Mouse (Mus musculus): Measurements from ENCODE around the gene Lix1l.
"Not testable (repeated sequence)": the region's sequence is repeated elsewhere in the genome, so short reads cannot be mapped to it uniquely, and the experiment has no call there.

The Lix1l gene

GRCm38 (mm10) chr3:96629729-96630600 lies 29.0 kb downstream of the Lix1l start, which contains the start of gene Rbm8a:
Gene Rbm8a (plus strand): TSS chr3:96629933.
- peak; percentile 91 to 93 for DNase-seq (ENCODE audit: low spot score in 2 of 2)

DNA sequence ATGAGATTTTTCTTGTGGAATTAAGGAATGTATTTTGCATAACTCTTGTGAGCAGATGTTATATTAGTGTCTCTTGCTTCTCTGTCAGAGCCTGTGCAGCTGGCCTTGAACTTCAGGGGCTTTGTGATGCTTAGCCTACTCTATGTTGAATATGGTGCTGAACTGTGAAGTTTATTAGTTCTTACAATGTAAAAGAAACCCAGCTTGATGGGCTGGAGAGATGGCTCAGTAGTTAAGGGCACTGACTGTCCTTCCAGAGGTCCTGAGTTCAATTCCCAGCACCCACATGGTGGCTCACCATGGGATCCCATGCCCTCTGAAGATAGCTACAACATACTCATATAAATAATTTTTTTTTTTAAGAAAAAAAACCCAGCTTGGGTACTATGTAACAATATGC lies 31.1 kb downstream of the Lix1l start:
- no peak for DNase-seq (ENCODE audit: low spot score in 2 of 2)

GRCm38 (mm10) chr3:96634015-96634414 lies 33.1 kb downstream of the Lix1l start:
- DNase-seq (ENCODE audit: low spot score in 2 of 2) = no peak

DNA sequence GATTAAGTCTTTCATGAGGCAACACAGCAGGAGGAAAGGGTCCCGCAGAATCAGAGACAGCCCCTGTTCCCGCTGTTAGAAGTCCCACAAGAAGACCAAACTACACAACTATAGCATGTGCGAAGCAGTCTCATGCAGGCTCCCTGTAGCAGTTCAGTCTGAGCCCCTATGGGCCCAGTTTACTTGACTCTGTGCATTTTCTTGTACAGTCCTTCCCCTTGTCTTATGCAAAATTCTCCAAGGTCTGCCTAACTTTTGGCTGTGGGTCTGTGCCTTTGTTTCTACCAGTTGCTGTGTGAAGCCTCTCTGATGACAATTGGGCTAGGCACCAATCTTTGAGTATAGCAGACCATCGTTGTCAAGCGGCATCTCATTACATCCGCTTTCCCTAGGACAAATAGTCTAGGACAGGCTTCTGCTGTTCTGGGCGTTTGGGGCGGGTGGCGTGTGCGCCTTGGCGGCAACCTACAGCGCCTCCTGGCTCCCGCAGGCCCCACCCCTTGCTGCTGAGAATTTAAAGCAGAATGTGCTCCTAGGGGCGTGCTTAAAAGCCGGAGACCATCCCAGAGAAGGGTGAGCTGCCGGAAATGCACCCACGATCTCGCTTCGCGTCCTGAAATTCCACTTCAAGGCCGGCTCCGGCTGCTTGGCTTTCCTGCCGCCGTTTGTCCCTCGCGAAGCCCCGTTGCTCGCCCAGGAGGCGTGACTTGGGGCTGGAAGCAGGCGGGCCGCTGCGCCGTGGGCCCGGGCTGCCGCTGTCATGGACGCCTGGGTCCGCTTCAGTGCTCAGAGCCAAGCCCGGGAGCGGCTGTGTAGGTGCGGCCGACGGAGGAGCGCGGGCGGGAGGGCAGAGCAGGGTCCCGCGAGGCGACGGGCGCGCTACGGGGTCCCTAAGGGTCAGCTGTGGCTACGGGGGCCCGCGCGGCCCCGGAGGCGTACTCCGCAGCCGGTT lies 34.3 kb downstream of the Lix1l start, which contains the start of the genes Pex11b and Gm42957:
TSS of gene Pex11b (plus strand) at position 449 of the 952 bp plus-strand sequence.
TSS of gene Gm42957 (plus strand) at position 547 of the 952 bp plus-strand sequence.
- DNase-seq (ENCODE audit: low spot score in 2 of 2) = peak; percentile 72 to 76

GRCm38 (mm10) chr3:96635906-96636305 lies 35.0 kb downstream of the Lix1l start:
- no peak for DNase-seq (ENCODE audit: low spot score in 2 of 2)

GRCm38 (mm10) chr3:96636448-96636847 lies 35.5 kb downstream of the Lix1l start:
- no peak for DNase-seq (ENCODE audit: low spot score in 2 of 2)

GRCm38 (mm10) chr3:96639219-96639618 lies 38.3 kb downstream of the Lix1l start:
- peak; percentile 56 to 70 for DNase-seq (ENCODE audit: low spot score in 2 of 2)

DNA sequence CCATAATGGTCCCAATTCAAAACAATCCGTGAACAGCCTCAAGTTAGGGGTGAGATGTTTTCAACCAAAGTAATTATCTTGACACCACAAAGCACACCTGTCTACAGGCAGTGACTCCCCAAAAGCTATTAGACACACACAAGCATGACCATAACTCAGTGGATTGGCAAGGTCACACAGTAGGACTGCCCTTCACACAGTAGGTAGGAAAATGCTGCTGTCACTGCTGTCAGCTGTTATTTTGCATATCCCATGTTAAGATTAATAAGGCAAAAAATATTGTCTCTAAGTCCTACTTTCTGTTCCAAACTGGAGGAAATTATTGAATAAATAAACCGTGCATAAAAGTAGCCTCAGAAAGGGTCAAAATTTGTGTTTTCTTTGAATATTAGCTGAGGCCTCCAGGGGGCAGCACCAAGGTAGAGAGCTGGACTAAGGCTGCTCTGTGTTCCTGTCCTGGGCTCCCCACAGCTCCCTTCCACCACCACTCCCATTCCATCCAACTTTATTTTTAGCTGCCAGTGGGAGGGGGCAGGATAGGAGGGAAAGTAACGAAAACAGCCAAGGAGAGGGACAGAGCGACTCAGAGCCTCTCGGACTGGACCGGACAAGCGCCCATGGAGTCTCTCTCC lies 44.2 kb downstream of the Lix1l start, which contains the start of gene Itga10:
TSS of gene Itga10 (plus strand) at position 567 of the 632 bp plus-strand sequence.
- no peak for DNase-seq (ENCODE audit: low spot score in 2 of 2)

GRCm38 (mm10) chr3:96647365-96647764 lies 46.4 kb downstream of the Lix1l start:
- DNase-seq (ENCODE audit: low spot score in 2 of 2) = no peak

GRCm38 (mm10) chr3:96660901-96661300 lies 60.0 kb downstream of the Lix1l start:
- no peak for DNase-seq (ENCODE audit: low spot score in 2 of 2)

- no peak for DNase-seq (ENCODE audit: low spot score in 2 of 2)
These were observed 61.9 kb downstream of the Lix1l start for GRCm38 (mm10) chr3:96662731-96663316.

DNA sequence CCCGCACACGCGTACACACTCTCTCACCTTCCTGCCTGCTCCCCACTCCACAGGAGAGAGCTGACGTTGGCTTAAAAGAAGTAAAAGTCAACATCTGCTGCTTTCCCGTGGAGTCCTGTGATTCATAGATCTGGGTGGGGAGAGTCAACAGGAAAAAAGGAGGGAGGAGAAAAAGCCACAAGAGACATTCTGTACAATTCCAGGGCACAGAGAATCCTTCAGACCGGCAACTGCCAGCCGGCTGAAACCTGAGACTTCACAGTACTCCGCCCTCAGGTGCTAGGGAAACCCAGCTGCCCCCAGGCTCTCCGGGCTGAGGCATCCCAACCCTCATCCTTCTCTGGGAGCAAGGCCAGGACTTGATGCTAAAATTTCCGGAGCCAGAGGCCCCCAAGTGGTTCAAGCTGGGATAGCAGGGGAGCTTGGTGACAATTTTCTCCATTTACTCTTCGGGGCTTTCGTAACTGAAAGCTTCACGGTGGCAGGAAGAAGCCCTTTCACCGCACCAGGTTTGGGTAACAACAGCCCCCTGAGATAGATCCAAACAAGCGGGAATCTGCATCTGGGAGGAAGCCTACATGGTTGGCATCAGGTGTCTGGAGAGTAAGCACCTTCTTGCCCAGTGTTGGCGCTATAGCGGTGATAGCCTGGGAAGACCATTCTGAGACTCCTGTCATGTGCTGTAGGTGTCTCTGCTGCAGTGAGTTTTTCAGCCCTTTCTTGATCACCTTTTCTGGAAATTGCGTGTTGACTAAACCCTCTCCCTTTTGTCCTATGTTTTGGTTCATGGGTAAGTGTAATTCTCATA lies 62.7 kb downstream of the Lix1l start:
- peak; percentile 16 to 58 for DNase-seq (ENCODE audit: low spot score in 2 of 2)

DNA sequence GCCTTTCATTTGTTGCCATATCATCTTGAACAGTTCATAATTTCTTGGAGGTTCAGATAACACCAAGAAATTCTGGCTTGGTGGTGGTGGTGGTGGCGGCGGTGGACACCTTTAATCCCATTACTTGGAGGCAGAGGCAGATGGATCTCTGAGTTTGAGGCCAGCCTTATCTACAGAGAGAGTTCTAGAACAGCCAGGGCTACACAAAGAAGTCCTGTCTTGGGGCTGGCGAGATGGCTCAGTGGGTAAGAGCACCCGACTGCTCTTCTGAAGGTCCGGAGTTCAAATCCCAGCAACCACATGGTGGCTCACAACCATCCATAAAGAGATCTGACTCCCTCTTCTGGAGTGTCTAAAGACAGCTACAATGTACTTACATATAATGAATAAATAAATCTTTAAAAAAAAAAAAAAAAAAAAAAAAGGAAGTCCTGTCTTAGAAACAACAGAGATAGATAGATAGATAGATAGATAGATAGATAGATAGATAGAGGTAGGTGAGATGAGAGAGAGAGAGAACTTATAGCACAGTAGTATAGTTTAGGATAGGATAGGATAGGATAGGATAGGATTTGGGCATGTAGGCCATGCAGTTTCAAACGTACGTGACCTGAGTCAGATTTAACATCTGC lies 64.9 kb downstream of the Lix1l start:
- DNase-seq (ENCODE audit: low spot score in 2 of 2) = not testable (repeated sequence)

- DNase-seq (ENCODE audit: low spot score in 2 of 2) = no peak
These were observed 66.0 kb downstream of the Lix1l start for GRCm38 (mm10) chr3:96666916-96667315.

GRCm38 (mm10) chr3:96667316-96667715 lies 66.4 kb downstream of the Lix1l start:
- peak in 1 of 2 experiments; percentile 14 for DNase-seq (ENCODE audit: low spot score in 2 of 2)

- no peak for DNase-seq (ENCODE audit: low spot score in 2 of 2)
These were observed 67.6 kb downstream of the Lix1l start for GRCm38 (mm10) chr3:96668424-96669067.

GRCm38 (mm10) chr3:96669727-96670468 lies 68.9 kb downstream of the Lix1l start, which contains the start of gene Ankrd35:
Gene Ankrd35 (plus strand): TSS chr3:96670131.
- peak; percentile 68 to 72 for DNase-seq (ENCODE audit: low spot score in 2 of 2)

DNA sequence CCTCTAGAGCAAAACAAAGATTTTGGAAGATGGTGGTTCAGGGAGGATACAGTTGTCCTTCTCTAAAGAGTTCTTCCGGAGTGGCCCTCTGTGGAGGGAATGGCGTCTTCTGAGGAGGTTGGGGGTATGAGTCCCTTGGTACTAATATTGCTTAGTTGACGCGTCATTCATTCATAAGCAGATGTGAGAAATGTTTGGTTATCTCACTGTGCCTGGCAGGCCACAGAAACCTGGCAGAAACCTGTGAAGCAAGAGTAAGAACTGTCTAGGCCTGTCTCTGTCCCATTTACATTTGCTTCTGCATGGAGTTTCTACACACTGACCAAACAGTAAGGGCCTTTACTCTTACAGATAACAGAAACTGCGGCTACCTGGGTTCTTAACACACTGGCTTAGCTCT lies 70.6 kb downstream of the Lix1l start:
- DNase-seq (ENCODE audit: low spot score in 2 of 2) = no peak

Measured in thymus, postnatal 10 days (tissue).